Comparison of ENCODE assay signal across 13 mouse cellular contexts in the genomic region with DNA sequence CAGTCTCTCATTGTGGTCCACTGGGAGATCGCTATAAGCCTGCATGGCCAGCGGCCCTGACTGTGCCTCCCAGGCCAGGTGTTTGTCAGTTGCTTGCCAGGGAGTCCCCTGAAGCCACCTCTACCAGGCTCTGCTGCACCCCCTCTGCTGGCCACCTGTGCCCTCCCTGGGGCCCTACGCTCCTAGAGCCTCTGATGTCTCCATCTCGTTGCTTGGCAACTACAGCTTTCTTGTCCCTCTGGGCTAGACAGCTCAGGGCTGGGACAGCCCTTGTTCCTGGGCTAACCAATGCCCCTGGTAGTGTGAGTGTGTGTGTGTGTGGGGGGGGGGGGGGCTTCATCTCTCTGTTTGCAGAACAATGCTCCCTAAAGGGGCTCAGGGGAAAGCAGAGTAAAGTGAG. TPM values are rescaled to one million over a fixed set of nuclear protein-coding genes. Genes with fewer than 3 reads are reported as not detected.
DNase-seq lines count a peak whose midpoint lies in the region; ATAC-seq and TF ChIP-seq lines count a peak whose summit lies in the region.
"Had no signal": no experiment of that assay in that cellular context is flagged by ENCODE, and none has a peak within 500 bp of the region (broad histone marks: within the 10 kb centered on the region; RNA-seq: fewer than 3 reads in every experiment).

No protein-coding gene starts in this region.

- no peak for DNase-seq in forebrain, embryonic 10.5 days (ENCODE audit: extremely low spot score, low spot score)
- peak; percentile 23 for DNase-seq in hindbrain, postnatal 0 days (ENCODE audit: low spot score)
- DNase-seq in splenic B cell, adult 2 months (ENCODE audit: low read depth, low spot score) = peak; percentile 34
- no peak for DNase-seq in layer of hippocampus, adult 8-10 months (ENCODE audit: low spot score in 2 of 2)
- no peak for DNase-seq in cerebellum, adult 9-11 months
- DNase-seq: kidney, adult 11 months; liver had no signal

- 62% methylated on average over 4 of the region's 4 CpGs for WGBS in forebrain, embryonic 10.5 days
- whole genome bisulfite sequencing in forebrain, embryonic 16.5 days = 42% methylated on average over 4 of the region's 4 CpGs
- WGBS in embryonic facial prominence, embryonic 13.5 days = 53% methylated on average over 4 of the region's 4 CpGs
- 34% methylated on average over 4 of the region's 4 CpGs for WGBS in hindbrain, postnatal 0 days

- no peak overlapping the region for H3K4me2 ChIP-seq in forebrain, embryonic 16.5 days (ENCODE audit: low read length)
- H3K4me2 ChIP-seq in embryonic facial prominence, embryonic 13.5 days = no peak overlapping the region
- H3K4me2 ChIP-seq in hindbrain, postnatal 0 days (ENCODE audit: low read depth, low read length) = no peak overlapping the region
- H3K4me2 ChIP-seq: heart, embryonic 15.5 days had no signal

- no peak overlapping the region for H3K9ac ChIP-seq in forebrain, embryonic 16.5 days (replicated peaks; ENCODE audit: low read depth, low read length)
- H3K9ac ChIP-seq in embryonic facial prominence, embryonic 13.5 days = no peak overlapping the region
- no peak overlapping the region for H3K9ac ChIP-seq in hindbrain, postnatal 0 days (replicated peaks; ENCODE audit: low read length)
- H3K9ac ChIP-seq: heart, embryonic 15.5 days had no signal

- no peaks in the 10 kb centered on the region for H3K9me3 ChIP-seq in forebrain, embryonic 10.5 days
- H3K9me3 ChIP-seq in forebrain, embryonic 16.5 days (ENCODE audit: control insufficient read depth, low read length) = no peaks in the 10 kb centered on the region
- no peaks in the 10 kb centered on the region for H3K9me3 ChIP-seq in embryonic facial prominence, embryonic 13.5 days
- H3K9me3 ChIP-seq in hindbrain, postnatal 0 days (ENCODE audit: low read length) = no peaks in the 10 kb centered on the region
- H3K9me3 ChIP-seq: G1E; heart, embryonic 15.5 days had no signal

- no peaks in the 10 kb centered on the region for H3K27me3 ChIP-seq in forebrain, embryonic 10.5 days (ENCODE audit: poor library complexity, severe bottlenecking)
- H3K27me3 ChIP-seq in forebrain, embryonic 16.5 days (replicated peaks; ENCODE audit: control insufficient read depth, insufficient read depth, low read length) = no peaks in the 10 kb centered on the region
- no peaks in the 10 kb centered on the region for H3K27me3 ChIP-seq in embryonic facial prominence, embryonic 13.5 days
- no peaks in the 10 kb centered on the region for H3K27me3 ChIP-seq in hindbrain, postnatal 0 days (ENCODE audit: insufficient read depth, low read length)
- H3K27me3 ChIP-seq in splenic B cell, adult 2 months (ENCODE audit: control insufficient read depth, insufficient read depth, low read length, poor library complexity, severe bottlenecking) = no peaks in the 10 kb centered on the region
- H3K27me3 ChIP-seq: heart, embryonic 15.5 days had no signal

- no peak for ATAC-seq in forebrain, embryonic 16.5 days
- peak; percentile 35; the same call in 1 of the 2 replicates for ATAC-seq in embryonic facial prominence, embryonic 13.5 days (ENCODE audit: insufficient number of reproducible peaks, insufficient read depth, low FRiP score, low TSS enrichment, low read depth)
- ATAC-seq in hindbrain, postnatal 0 days = peak; percentile 76
- no peak for ATAC-seq in megakaryocyte-erythroid progenitor cell, adult 5-6 weeks (replicated peaks; ENCODE audit: low FRiP score, low TSS enrichment, poor library complexity, severe bottlenecking)

- no peaks in the 10 kb centered on the region for H3K36me3 ChIP-seq in forebrain, embryonic 10.5 days (replicated peaks)
- no peaks in the 10 kb centered on the region for H3K36me3 ChIP-seq in forebrain, embryonic 16.5 days (ENCODE audit: control insufficient read depth, insufficient read depth)
- no peaks in the 10 kb centered on the region for H3K36me3 ChIP-seq in embryonic facial prominence, embryonic 13.5 days
- H3K36me3 ChIP-seq in hindbrain, postnatal 0 days (ENCODE audit: insufficient read depth, low read length) = no peaks in the 10 kb centered on the region
- no peaks in the 10 kb centered on the region for H3K36me3 ChIP-seq in splenic B cell, adult 2 months (ENCODE audit: control insufficient read depth, insufficient read depth, low read length, poor library complexity, severe bottlenecking)
- H3K36me3 ChIP-seq: G1E; heart, embryonic 15.5 days had no signal

- H3K4me1 ChIP-seq in forebrain, embryonic 10.5 days = peaks cover 20% of the 10 kb centered on the region
- H3K4me1 ChIP-seq in forebrain, embryonic 16.5 days (replicated peaks; ENCODE audit: control insufficient read depth, insufficient read depth, low read length) = no peaks in the 10 kb centered on the region
- H3K4me1 ChIP-seq in embryonic facial prominence, embryonic 13.5 days = no peaks in the 10 kb centered on the region
- no peaks in the 10 kb centered on the region for H3K4me1 ChIP-seq in hindbrain, postnatal 0 days (ENCODE audit: insufficient read depth, low read length)
- H3K4me1 ChIP-seq: heart, embryonic 15.5 days had no signal

- no peak for TF ChIP-seq CTCF in hindbrain, postnatal 0 days (IDR thresholded peaks at IDR 0.05; ENCODE audit: low read depth)

- H3K27ac ChIP-seq in forebrain, embryonic 10.5 days = 0 out of 2 replicates have a peak overlapping the region, but pooled peaks have one; percentile 8
- H3K27ac ChIP-seq in forebrain, embryonic 16.5 days (ENCODE audit: low read length) = no peak overlapping the region
- no peak overlapping the region for H3K27ac ChIP-seq in embryonic facial prominence, embryonic 13.5 days
- H3K27ac ChIP-seq in hindbrain, postnatal 0 days = no peak overlapping the region
- H3K27ac ChIP-seq: heart, embryonic 15.5 days had no signal

- no peak overlapping the region for H3K4me3 ChIP-seq in forebrain, embryonic 10.5 days
- H3K4me3 ChIP-seq in forebrain, embryonic 16.5 days (replicated peaks; ENCODE audit: low read length) = no peak overlapping the region
- no peak overlapping the region for H3K4me3 ChIP-seq in embryonic facial prominence, embryonic 13.5 days
- no peak overlapping the region for H3K4me3 ChIP-seq in hindbrain, postnatal 0 days (ENCODE audit: low read length)
- H3K4me3 ChIP-seq: heart, embryonic 15.5 days had no signal

RNA-seq across cellular contexts. Expression of a gene that starts 10.1 kb away (rescaled TPM):
- polyA plus RNA-seq in forebrain, embryonic 10.5 days (2016; fragmentation: Nextera tagmentation; extraction: Ambion mirVana) = 57.2 and 57.5 TPM in 2 replicates
- polyA plus RNA-seq in forebrain, embryonic 16.5 days (2015; fragmentation: Nextera tagmentation; extraction: Ambion mirVana) = 13.5 and 14.9 TPM in 2 replicates
- 21.5 and 24.9 TPM in 2 replicates for polyA plus RNA-seq in embryonic facial prominence, embryonic 13.5 days (2015; fragmentation: Nextera tagmentation; extraction: Ambion mirVana)
- 7.1 and 11.0 TPM in 2 replicates for total RNA-seq in hindbrain, postnatal 0 days (2014; rRNA removed)
- 4.2 and 4.3 TPM in 2 replicates for polyA plus RNA-seq in hindbrain, postnatal 0 days (2015; fragmentation: Nextera tagmentation; extraction: Ambion mirVana)
- total RNA-seq in layer of hippocampus, adult 8-10 months (2022) = 1 to 10 TPM; 4.3 to 7.4 (median 6.5) TPM
- total RNA-seq in megakaryocyte-erythroid progenitor cell, adult 5-6 weeks (2014; fragmentation: Nextera tagmentation) = 13.3 and 15.4 TPM in 2 replicates
- 2.2 and 3.5 TPM in 2 replicates for total RNA-seq in megakaryocyte-erythroid progenitor cell, adult 5-6 weeks (2017)

RNA-seq across cellular contexts. Expression of a gene that starts 38.3 kb away (rescaled TPM):
- polyA plus RNA-seq in forebrain, embryonic 10.5 days (2016; fragmentation: Nextera tagmentation; extraction: Ambion mirVana) = 0.06 and 0.10 TPM in 2 replicates
- polyA plus RNA-seq in forebrain, embryonic 16.5 days (2015; fragmentation: Nextera tagmentation; extraction: Ambion mirVana) = 0.09 and 0.27 TPM in 2 replicates
- 0.51 TPM in 1 of 2 replicates, not detected in the other for polyA plus RNA-seq in embryonic facial prominence, embryonic 13.5 days (2015; fragmentation: Nextera tagmentation; extraction: Ambion mirVana)
- total RNA-seq in hindbrain, postnatal 0 days (2014; rRNA removed) = 0.05 and 0.14 TPM in 2 replicates
- polyA plus RNA-seq in hindbrain, postnatal 0 days (2015; fragmentation: Nextera tagmentation; extraction: Ambion mirVana) = 0.34 and 0.51 TPM in 2 replicates
- total RNA-seq in layer of hippocampus, adult 8-10 months (2022) = under 1 TPM; 0.14 to 0.45 (median 0.32) TPM
- total RNA-seq in megakaryocyte-erythroid progenitor cell, adult 5-6 weeks (2014; fragmentation: Nextera tagmentation) = 2.0 and 5.1 TPM in 2 replicates
- total RNA-seq in megakaryocyte-erythroid progenitor cell, adult 5-6 weeks (2017) = not detected in 2 replicates
- polyA plus RNA-seq: G1E; heart, embryonic 15.5 days; stomach, embryonic 14.5 days had no signal

Comparison
In these comparisons a context has a peak if more than half of its experiments do, and no peak if none do; other contexts are left out.
1. DNase-seq: peak in hindbrain, postnatal 0 days (single experiment) and splenic B cell, adult 2 months (single experiment); none in forebrain, embryonic 10.5 days (single experiment), layer of hippocampus, adult 8-10 months (0 of 2) and cerebellum, adult 9-11 months (single experiment).
2. ATAC-seq: peak in embryonic facial prominence, embryonic 13.5 days (single experiment) and hindbrain, postnatal 0 days (single experiment); none in forebrain, embryonic 16.5 days (single experiment) and megakaryocyte-erythroid progenitor cell, adult 5-6 weeks (single experiment).